Mouse (Mus musculus) spleen, adult 18-20 months (tissue): Measurements from ENCODE around the gene Fzd2.
"Not testable (repeated sequence)": the region's sequence is repeated elsewhere in the genome, so short reads cannot be mapped to it uniquely, and the experiment has no call there.

Source experiments
- DNase-seq, 2 experiments: peaks; one replicate each; pipeline ENCODE4 v3.0.0; 2022; ENCODE audit warnings: mixed read lengths in 2 of 2

Fzd2 gene

GRCm38 (mm10) chr11:102581281-102582015, 22.7 kb upstream of the Fzd2 start:
- no peak for DNase-seq

- no peak for DNase-seq
These were observed 22.1 kb upstream of the Fzd2 start for GRCm38 (mm10) chr11:102582016-102582610.

GRCm38 (mm10) chr11:102582736-102583135, 21.5 kb upstream of the Fzd2 start:
- DNase-seq, result no peak

- DNase-seq, result no peak
These were observed 17.6 kb upstream of the Fzd2 start for GRCm38 (mm10) chr11:102586445-102587130.

- no peak for DNase-seq
These were observed 16.6 kb upstream of the Fzd2 start for GRCm38 (mm10) chr11:102587554-102587953.

GRCm38 (mm10) chr11:102595341-102595820, 8.8 kb upstream of the Fzd2 start:
- no peak for DNase-seq

- DNase-seq, result no peak
These were observed 4.3 kb upstream of the Fzd2 start for GRCm38 (mm10) chr11:102599912-102600311.

GRCm38 (mm10) chr11:102602816-102603495, 1.2 kb upstream of the Fzd2 start:
- DNase-seq, result no peak

GRCm38 (mm10) chr11:102603496-102603850, 723 bp upstream of the Fzd2 start:
- DNase-seq, result no peak

GRCm38 (mm10) chr11:102604777-102605552, 769 bp downstream of the Fzd2 start:
- no peak for DNase-seq

- no peak for DNase-seq
These were observed 1.6 kb downstream of the Fzd2 start for GRCm38 (mm10) chr11:102605553-102606416.

GRCm38 (mm10) chr11:102606751-102607171, 2.6 kb downstream of the Fzd2 start:
- DNase-seq, result no peak

- DNase-seq, result not testable (repeated sequence)
These were observed 3.0 kb downstream of the Fzd2 start for GRCm38 (mm10) chr11:102607201-102607600.

GRCm38 (mm10) chr11:102607686-102608548, 3.7 kb downstream of the Fzd2 start:
- no peak for DNase-seq

- no peak for DNase-seq
These were observed 4.5 kb downstream of the Fzd2 start for GRCm38 (mm10) chr11:102608691-102609090.

- DNase-seq, result no peak
These were observed 5.3 kb downstream of the Fzd2 start for GRCm38 (mm10) chr11:102609483-102609882.

- no peak for DNase-seq
These were observed 6.1 kb downstream of the Fzd2 start for GRCm38 (mm10) chr11:102610260-102610659.

GRCm38 (mm10) chr11:102610675-102611316, 6.6 kb downstream of the Fzd2 start:
- DNase-seq, result no peak

GRCm38 (mm10) chr11:102611317-102611705, 7.1 kb downstream of the Fzd2 start:
- DNase-seq, result no peak

GRCm38 (mm10) chr11:102619449-102619848, 15.3 kb downstream of the Fzd2 start:
- no peak for DNase-seq
